Mouse (Mus musculus) yolk sac, embryonic 10.5 days (tissue): ENCODE results near the gene Folr1.

Source experiments
- DNase-seq: peaks from one replicate; pipeline ENCODE4 v3.0.0-alpha.2; 2017; ENCODE audit warnings: low spot score

Gene Folr1

DNA sequence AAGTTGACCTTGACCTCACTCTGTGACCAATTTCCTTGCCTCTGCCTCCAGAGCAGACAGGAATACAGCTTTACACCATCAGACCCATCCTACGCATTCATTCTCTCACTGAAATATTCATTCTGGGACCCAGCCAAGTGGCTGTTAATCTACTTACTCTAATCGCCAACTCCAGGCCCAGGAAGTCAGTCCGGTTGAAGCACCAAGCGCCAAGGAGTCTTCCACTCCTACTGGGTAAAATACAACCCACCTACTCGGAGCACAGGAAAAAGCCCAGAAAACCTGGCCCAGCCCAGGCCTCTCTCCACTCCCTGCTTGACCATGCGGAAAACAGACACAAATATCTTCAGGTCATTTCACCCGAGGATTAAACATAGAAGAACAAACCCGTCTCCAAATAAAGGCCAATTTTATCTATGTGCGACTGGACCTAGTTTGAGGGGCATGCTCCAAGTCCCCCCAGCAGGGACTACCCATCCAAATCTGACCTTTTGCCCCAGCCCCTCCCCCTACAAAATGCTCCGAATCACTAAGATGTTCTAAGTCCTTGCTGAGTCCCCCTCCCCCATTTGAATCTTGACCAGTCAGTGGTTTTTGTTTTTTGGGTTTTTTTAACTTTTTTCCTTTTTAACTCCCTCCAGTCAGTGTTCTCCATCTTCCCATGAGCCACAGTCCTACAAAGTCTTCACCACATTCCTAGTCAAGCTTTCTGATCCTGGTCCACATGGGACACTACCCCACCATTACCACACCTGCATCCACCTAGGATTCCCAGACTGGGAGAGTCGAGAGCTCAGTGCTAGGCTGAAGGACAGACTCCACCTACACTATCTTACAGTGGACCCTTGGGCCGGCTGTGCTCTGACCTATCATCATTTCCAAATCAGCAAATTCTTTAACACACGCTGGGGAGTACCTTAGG, 2.1 kb downstream of the Folr1 start:
- peak; percentile 43 for DNase-seq

DNA sequence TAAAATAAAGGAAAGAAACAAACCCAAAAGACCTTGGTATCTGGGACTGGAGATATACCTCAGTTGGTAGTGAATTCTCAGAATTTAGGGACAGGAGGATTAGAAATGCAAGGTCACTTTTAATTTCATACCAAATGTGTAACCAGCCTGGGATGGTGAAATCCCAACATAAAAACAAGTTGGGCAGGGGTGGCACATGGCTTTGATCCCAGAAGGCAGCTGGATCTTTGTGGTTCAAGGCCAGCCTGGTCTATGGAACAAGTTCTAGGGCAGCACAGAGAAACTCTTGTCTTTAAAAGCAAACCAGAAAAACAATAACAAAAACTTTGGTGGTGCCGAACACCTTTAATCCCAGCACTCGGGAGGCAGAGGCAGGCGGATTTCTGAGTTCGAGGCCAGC, 3.1 kb downstream of the Folr1 start:
- DNase-seq, result no peak

DNA sequence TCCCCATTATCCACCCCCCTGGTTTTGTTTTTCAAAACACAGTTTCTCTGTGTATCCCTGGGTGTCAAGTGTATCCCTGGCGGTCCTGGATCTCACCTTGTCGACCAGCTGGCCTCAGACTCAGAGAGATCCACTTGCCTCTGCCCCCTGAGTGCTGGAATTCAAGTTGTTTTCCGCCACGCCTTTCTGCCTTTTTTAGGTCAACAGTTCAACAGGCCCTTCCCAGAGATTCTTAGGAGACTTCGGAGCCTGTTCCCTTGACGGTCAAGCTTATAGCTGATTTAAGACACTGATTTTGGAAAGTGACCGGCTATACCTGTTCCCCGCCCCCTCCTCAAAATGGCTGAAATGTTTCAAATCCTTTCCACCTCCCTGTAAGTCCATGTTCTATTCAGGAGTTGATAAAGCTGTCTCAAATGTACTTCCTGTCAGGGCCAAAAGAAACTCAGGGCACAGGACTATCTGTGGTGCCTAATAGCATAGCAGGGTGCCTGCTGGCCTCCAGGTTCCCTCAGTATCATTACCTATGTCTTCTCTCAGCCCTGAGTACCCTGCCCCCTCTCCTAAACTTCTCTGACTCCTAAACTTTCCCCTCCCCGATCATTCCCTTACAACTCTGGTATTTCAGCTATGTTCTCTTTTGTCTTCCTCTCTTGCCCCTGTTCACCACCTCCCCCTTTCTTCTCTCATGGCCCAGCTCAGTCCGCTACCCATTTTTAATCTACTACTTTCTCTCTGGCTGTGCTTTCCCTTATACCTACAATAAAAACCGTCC, 3.9 kb downstream of the Folr1 start:
- DNase-seq, result no peak

DNA sequence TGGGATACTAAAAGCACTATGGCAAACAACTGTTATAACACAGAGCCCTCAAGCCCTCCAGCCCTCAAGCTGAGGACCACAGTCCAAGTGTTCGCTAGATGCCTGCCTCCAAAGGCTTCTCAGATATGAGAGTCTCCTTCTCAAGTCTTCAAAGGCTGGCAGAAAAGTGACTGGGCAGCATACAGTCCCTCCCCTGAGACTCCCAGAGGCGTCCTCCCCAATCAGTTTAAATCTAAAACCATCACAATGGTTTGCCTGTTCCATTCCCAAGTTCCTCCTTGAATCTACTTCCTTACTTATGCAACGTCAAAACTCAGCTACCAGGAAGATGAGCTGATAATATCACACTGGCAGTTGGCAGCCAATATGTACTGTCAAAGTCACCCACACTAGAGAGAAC, 7.2 kb downstream of the Folr1 start, which contains the start of gene Anapc15:
Anapc15 (plus strand) TSS at position 301 of the 400 bp plus-strand sequence.
- DNase-seq, result no peak

DNA sequence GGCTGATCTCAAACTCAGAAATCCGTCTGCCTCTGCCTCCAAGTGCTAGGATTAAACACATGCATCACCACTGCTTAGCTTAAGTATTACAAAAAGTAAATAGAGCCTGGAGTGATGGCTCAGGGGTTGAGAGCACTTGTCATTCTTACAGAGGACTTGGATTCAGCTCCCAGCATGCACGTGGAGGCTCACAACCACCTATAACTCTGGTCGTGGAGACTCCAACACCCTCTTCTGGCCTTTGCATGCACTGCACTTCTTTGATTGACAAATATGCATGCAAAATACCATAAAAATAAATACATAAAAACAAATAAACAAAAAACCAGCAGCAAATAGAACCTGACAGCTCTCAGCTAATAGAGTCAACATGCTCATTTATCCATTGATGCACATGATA, 8.3 kb downstream of the Folr1 start:
- DNase-seq, result no peak

DNA sequence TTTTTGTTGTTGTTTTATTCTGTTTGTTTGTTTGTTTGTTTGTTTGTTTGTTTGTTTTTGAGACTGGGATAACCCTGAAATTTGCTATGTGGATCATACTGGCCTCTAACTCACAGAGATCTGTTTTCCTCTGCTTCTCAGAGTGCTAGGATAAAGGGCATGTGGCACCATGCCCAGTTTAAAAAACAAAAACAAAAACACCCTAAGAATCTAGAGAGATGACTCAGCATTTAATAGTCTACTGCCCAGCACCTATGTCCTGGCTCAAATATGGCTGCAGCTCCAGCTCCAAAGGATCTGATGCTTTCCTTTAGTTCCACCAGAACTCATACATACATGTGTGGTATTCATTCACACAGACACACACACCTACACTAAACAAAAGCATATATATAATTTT, 9.6 kb downstream of the Folr1 start:
- no peak for DNase-seq

DNA sequence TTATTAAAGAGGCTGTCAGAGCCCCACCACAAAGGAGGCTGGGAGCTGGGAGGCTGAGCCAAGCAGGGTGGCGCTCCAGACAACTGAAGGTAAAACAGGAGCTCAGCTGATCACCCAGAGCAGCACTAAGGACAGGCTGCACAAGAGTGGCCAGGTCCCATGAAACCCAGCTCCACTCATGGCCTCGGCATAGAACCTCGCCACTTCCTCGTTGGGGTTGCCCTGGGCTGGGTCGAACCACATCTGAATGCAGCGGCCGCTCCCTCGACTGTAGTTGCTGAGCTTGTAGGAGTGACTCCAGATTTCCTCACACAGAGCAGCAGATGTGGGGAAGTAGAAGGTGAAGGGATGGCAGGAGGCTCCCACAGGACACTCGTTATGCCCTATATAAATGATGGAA, 12.2 kb downstream of the Folr1 start:
- DNase-seq, result no peak

DNA sequence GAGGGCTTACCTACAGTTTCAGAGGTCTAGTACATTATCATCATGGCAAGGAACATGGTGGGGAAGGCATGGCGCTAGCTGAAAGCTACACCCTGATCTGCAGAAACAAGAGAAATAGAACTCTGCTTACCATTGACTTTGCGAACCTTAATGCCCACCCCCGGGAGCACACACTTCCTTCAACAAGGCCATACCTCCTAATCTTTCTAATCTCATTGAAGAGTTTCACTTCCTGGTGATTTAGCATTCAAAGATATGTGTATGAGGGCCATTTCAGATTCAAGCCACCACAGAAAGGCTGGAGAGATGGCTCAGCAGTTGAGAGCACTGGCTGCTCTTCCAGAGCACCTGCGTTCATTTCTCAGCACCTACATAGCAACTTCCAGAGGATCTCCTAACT, 13.5 kb downstream of the Folr1 start, which contains the start of gene Folr2:
Folr2 (minus strand) TSS at position 101 of the 400 bp plus-strand sequence.
- DNase-seq, result no peak

DNA sequence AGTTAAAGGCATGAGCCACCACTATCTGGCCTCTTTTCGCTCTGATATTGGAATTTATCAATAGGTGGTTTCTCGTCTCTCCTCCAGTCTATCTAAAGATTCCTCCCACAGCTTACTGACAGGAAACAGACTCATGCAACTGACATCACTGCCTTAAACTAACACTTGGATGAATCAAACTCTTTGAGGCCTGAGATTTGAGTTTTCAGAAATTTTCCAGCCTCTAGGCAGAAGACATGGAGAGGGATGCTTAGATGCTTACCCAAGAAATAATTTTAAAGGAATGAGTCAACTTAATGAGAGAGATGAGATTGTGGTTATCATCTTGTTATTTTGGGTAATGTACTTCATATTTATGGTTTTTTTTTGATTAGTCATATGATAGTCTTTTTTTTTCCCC, 16.8 kb downstream of the Folr1 start:
- no peak for DNase-seq

DNA sequence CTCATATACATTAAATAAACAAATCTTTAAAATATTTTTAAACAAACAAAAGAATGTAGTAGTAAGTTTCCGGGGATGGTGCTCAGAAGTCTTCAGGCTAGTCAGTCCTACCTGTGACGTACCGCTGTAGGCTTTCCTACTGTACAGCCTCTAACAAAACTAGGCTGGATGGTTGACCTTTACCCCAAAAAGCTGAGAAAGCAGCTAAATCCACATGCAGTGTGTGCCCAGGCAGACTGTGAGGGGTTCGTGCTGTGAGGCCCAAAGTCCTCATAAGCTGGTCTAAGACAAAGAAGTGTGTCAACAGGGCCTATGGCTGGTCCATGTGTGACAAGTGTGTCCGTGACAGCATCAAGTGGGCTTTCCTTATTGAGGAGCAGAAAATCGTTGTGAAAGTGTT, 17.7 kb downstream of the Folr1 start:
- no peak for DNase-seq

DNA sequence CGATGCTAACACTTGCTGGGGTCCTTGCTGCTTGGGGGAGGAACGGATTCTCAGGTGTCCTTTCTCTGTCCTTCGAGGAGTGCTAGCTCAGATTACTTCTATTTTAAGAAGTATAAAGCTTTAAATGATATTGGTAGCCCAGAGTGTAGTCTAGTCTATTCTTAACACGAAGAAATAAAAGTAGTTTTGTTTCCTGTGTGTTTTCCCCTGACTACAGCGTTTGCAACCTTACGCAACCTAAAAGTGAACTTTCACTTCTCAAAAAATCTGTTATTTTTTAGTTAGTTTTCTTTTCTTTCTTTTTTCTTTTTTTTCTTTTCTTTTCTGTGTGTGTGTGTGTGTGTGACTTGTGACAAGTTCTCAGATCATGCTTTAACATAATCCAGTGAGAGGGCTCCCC, 18.9 kb downstream of the Folr1 start:
- DNase-seq, result no peak

DNA sequence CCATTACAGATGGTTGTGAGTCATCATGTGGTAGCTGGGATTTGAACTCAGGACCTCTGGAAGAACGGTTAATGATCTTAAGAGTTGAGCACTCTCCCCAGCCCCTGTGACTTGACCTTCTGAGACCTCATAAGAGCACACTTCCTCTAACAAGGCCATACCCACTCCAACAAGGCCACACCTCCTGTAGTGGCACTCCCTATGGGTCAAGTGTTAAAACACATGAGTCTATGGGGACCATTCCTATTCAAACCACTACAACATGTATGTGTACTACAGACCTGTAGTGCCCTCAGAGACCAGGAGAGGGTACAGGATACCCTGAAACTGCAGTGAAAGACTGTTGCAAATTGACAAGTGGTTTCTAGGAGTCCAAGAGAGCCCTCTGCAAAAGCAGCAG, 22.7 kb downstream of the Folr1 start:
- DNase-seq, result no peak

DNA sequence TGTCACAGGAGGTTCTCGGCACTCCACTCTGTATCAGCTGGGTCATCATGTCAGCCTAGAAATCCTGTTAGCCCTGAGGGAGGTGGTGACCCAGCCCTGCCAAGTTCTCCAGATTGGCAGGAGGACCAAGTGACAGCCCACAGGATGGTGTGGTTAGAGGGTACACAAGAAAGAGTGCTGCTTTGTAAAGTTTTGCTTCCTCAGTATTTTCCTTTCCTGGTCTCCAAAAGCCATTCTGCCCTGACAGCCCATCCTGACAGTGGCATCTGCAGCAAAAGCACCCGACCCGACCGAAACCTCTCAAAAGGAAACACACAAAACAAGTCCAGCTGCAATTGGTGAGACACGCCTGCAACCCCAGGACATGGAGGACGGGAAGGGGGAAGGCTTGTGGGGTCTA, 26.4 kb downstream of the Folr1 start:
- no peak for DNase-seq

DNA sequence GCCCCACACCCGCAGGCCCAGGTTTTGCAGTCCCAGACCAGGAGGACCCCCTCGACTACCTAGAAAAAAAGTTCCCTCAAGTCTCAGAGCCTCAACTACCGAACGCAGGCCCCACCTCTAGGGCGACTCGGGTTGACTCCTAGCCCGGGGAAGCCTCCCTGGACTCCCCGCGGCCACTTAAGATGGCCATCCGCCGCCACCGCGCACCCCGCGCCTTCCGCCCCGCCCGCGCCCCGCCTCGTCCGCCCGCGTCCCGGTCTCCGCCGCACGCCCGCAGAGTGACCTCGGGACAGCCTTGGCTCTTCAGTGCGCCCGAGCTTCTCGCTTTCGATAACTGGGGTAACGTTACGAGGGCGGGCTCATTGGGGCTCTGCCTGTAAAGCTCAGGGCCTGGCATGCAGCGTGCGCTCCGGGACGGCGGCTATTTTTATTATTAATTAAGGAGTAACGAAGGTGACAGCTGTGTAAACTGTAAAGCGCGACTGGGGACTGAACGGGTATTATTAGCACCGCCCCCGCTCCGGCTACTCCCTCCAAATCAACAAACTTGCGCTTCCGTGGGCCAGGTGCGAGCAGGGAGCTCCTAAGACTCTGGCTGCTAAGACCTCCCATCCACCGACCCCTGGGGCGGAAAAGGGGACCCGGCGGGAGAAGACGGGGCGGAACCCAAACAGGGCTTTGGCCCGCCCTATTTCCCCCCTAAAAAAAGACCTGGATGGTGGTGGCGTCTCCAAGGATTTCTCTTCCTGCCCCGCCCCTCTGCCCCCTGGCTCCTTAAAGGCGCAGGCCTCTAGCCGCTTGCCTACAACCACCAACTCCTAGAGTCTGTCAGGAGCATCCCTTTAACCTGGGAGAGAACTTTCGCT, 32.7 kb downstream of the Folr1 start, which contains the start of gene Inppl1:
Inppl1 (minus strand) TSS at position 624 of the 866 bp plus-strand sequence.
- peak; percentile 95 for DNase-seq

DNA sequence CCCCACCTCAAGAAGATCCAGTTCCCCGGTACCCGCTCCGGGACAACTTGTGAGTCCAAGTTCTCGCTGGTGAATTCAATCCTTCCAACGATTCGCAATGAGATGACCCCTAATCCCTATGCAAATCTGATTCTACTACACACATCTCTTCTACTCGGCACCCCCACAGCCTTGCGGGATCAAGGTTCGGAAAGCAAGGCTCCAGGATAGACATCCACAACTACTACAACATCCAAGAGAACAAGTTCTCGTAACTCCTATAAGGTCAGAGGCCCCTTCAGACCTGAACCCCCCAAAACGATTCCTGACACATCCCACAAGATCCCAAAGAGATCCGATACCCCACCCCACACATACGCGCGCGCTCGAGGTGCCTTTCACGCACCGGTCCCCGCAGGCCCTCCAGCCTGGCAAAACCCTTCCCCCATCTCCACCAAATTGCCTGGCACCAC, 33.4 kb downstream of the Folr1 start:
- DNase-seq, result no peak

DNA sequence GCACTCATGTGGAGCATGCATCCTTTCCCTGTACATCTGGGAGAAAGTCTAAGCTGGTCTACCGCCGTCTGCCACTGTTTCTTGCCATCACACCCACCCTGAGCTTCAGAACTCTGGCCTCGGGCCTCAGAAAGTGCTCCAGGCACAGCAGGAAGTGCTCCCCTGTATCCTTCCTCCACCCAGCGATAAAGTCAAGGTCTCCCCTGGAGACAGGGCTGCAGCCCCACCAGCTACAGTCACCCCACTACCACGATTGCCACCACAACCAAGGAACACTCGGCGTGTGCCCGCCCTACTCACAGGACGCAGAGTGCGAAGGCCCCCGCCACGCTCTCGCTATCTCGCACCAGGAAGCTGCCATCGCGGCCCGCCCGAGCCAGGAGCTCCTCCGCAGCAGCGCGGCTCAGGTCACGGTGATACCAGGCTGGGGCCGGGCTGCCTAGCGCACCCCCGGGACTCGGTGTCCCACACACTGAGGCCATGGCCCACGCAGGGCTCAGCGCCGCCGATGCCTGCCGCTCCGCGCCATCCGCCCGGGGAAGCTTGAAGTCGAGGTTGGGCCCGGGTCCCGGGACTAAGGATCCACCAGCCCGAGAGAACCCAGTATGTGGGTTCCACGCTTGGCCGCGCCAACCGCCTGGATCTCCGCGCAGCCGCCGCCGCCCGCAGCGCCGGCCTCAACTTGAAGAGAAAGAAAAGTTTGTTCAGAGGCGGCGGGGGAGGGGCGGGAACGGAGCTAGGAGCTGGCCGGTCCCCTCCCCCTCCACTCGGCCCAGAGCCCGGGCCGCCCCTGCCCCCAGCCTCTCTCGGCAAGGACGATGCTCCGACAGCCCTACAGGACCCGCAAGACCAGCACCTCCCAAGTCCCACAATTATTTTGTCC, 34.1 kb downstream of the Folr1 start:
- peak; percentile 79 for DNase-seq

DNA sequence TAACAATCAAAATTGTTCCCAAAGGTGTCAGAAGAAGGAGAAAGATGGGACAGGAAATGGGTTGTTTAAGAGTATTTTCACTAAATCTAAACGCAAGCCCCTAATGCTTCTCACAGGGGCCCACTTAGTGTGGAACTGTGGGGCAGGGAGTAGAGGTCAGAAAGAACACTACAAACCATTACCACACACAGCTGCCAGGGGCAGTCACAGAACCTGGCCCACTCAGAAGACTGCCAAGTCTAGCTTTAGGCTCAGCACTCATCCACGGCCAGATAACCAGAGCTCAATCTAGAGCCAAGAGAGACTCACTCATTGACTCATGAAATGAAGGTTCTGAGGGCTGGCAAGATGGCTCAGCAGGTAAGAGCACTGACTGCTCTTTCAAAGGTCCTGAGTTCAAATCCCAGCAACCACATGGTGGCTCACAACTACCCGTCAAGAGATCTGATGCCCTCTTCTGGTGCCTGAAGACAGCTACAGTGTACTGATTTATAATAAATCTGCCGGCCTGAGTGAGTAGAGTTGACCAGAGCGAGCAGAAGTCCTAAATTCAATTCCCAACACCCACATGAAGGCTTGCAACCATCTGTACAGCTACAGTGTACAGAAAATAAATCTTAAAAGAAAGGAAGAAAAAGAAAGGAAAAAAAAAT, 35.0 kb downstream of the Folr1 start:
- DNase-seq, result no peak

DNA sequence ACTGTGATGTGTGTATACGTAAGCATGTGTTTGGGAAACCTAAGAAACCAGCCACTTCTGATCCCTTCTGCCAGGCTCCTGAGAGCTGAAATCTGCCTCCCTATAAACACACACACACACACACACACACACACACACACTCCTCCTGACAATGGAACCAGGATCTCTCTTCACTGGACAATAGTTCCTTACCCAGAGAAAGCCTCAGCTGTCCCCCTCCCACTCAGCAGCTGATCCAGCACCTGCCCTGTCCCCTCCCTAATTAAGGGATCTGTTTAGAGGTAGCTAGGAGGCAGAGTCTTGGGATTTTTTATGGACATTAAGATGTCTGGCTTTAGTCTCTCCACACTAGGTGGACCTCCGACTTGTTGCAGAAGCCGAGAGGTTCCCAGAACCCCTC, 35.7 kb downstream of the Folr1 start:
- no peak for DNase-seq

DNA sequence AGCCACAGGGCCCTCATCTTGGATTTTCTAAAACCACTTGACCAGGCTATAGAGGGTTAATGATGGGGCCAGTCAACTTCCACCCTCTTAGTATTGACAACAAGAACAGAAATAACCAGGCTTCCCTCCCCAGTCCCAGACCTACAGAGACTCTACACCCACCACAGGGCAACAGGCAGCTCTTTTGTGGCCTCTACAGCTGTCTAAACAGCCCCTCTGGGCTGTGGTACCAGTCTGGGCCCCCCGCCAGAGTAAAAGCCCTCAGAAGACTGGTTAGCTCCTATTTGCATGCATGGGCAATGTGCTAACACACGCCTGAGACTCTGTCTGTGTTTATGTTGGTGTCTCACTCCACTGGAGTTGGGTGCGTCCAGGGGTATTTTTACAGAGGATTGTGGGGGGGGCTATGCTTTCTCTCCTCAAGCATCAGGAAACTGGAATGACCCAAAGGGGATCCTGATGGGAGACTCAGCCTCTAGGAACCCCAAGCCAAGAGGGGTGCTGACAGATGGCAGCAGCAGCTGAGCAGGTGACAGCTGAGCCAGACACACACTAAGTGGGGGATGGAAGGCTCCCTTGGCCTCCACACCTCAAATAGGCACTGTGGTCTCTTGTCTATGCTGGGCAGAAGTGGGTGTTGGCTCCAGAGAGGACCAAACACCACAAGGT, 36.5 kb downstream of the Folr1 start:
- no peak for DNase-seq

DNA sequence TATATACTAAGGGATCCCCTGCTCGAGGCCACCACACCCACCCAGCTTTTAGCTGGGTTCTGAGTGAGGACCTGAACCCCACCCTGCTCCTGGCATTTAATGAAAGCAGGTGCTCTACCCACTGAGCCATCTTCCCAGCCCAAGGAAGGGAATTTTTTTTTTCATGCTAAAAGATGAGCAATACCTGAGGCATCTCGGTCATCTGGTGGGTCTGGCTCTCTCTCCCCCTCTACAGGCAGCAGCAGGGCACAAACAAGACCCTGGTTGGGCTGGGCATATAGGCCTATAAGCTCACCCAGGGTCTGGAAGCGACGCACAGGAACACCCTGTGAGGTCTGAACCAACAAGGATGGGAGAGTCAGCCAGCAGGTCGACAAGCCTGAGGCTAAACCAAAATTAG, 37.2 kb downstream of the Folr1 start:
- DNase-seq, result no peak
